Mouse (Mus musculus) liver, embryonic 11.5 days (tissue): ENCODE data around the gene Tbc1d4. TPM values are rescaled to one million over a fixed set of nuclear protein-coding genes. Genes with fewer than 3 reads are reported as not detected.

Experiments used
- ATAC-seq: fragments of 200-750 bp; cut with Nextera tagmentation; replicated peaks from 2 replicates; pipeline ENCODE4 v1.8.0; 2017; ENCODE audit warnings: moderate number of reproducible peaks, mild to moderate bottlenecking, moderate TSS enrichment, moderate library complexity; ENCODE audit not compliant: low FRiP score
- DNase-seq: peaks from one replicate; pipeline ENCODE4 v3.0.0-alpha.2; 2017; ENCODE audit warnings: low spot score
- H3K27ac ChIP-seq: fragments of 300-500 bp; sonication (generic); 2 replicates; pipeline ENCODE4 v1.5.1; 2014; ENCODE audit warnings: mild to moderate bottlenecking, low read depth, low read length, control low read depth
- H3K27me3 ChIP-seq: fragments of 300-500 bp; sonication (generic); replicated peaks from 2 replicates; pipeline ENCODE4 v1.6.1; 2014; ENCODE audit warnings: low read length, mixed read lengths; ENCODE audit not compliant: control insufficient read depth, insufficient read depth
- H3K36me3 ChIP-seq: fragments of 300-500 bp; sonication (generic); 2 replicates; pipeline ENCODE4 v1.6.1; 2014; ENCODE audit warnings: mild to moderate bottlenecking, low read length, moderate library complexity, mixed read lengths; ENCODE audit not compliant: control insufficient read depth, insufficient read depth
- H3K4me1 ChIP-seq: fragments of 300-500 bp; sonication (generic); replicated peaks from 2 replicates; pipeline ENCODE4 v1.6.1; 2014; ENCODE audit warnings: low read length, mixed read lengths; ENCODE audit not compliant: control insufficient read depth, insufficient read depth
- H3K4me2 ChIP-seq: fragments of 300-500 bp; sonication (generic); 2 replicates; pipeline ENCODE4 v1.6.1; 2014; ENCODE audit warnings: mild to moderate bottlenecking, control low read depth, moderate library complexity
- H3K4me3 ChIP-seq: fragments of 300-500 bp; sonication (generic); 2 replicates; pipeline ENCODE4 v1.5.1; 2014; ENCODE audit warnings: low read depth, low read length, control low read depth
- H3K9ac ChIP-seq: fragments of 300-500 bp; sonication (generic); 2 replicates; pipeline ENCODE4 v1.6.1; 2014; ENCODE audit warnings: low read depth, low read length, control low read depth
- H3K9me3 ChIP-seq: fragments of 300-500 bp; sonication (generic); 2 replicates; pipeline ENCODE4 v1.6.1; 2016; ENCODE audit warnings: low read length, inconsistent platforms, mixed read lengths; ENCODE audit not compliant: control insufficient read depth
- whole genome bisulfite sequencing: fragments of 180-500 bp; shearing (Covaris S2); extraction: QIAGEN DNeasy Blood & Tissue Kit; methylation state at CpG from one replicate; pipeline ENCODE4 v1.1.7; 2014; 5-methylcytosine and 5-hydroxymethylcytosine counted together
- polyA plus RNA-seq: library from polyadenylated mRNA; unstranded; fragments of >200 nt; fragmentation: Nextera tagmentation; extraction: Ambion mirVana; gene quantifications from 2 replicates; pipeline ENCODE4 v1.2.1, GENCODE M21; 2014

Tbc1d4 gene
- polyA plus RNA-seq, 1 experiment from 2014 or later = 4.0 TPM

- Histone ChIP-seq H3K9me3 (no peaks in the 10 kb centered on the region), H3K27me3 (no peaks in the 10 kb centered on the region), H3K9ac (no peak overlapping the region), H3K4me2 (no peak overlapping the region), H3K27ac (no peak overlapping the region), H3K4me3 (no peak overlapping the region), H3K36me3 (no peaks in the 10 kb centered on the region), H3K4me1 (no peaks in the 10 kb centered on the region)
- no peak for ATAC-seq
- no peak for DNase-seq
- WGBS = 44% methylated on average over 3 of the region's 3 CpGs
Measured at GRCm38 (mm10) chr14:101428805-101429516, 180.0 kb downstream of the Tbc1d4 start.

GRCm38 (mm10) chr14:101417679-101418078 is 191.3 kb downstream of the Tbc1d4 start:
- H3K4me1 ChIP-seq = no peaks in the 10 kb centered on the region
- ATAC-seq (no peak), DNase-seq (no peak)
- no peaks in the 10 kb centered on the region for H3K27me3 ChIP-seq
- no peaks in the 10 kb centered on the region for H3K9me3 ChIP-seq
- no peak overlapping the region for H3K9ac ChIP-seq
- no peak overlapping the region for H3K4me2 ChIP-seq
- 86% methylated on average over 2 of the region's 2 CpGs for WGBS
- H3K4me3 ChIP-seq = no peak overlapping the region
- H3K27ac ChIP-seq = no peak overlapping the region
- no peaks in the 10 kb centered on the region for H3K36me3 ChIP-seq

Other genes with a start within 250 kb of the Tbc1d4 start
- 77.6 and 83.5 TPM in 2 replicates for gene Commd6, start 31.5 kb upstream of the Tbc1d4 start, polyA plus RNA-seq
- gene Uchl3, start 44.8 kb upstream of the Tbc1d4 start, polyA plus RNA-seq = 184 and 187 TPM in 2 replicates
- not detected in 2 replicates for gene Gm9922, start 120.6 kb upstream of the Tbc1d4 start, polyA plus RNA-seq
- 3.8 and 4.1 TPM in 2 replicates for gene Lmo7, start 120.8 kb upstream of the Tbc1d4 start, polyA plus RNA-seq